Mouse (Mus musculus) kidney, adult 18-20 months (tissue): ENCODE results near the gene Lzts2.

Experiments used
- DNase-seq: peaks from one replicate; pipeline ENCODE4 v3.0.0; 2021

Gene Lzts2

GRCm38 (mm10) chr19:45054892-45055690, 40.9 kb downstream of the Lzts2 start:
- no peak for DNase-seq

- DNase-seq: no peak
Measured at GRCm38 (mm10) chr19:45056364-45056763, 42.1 kb downstream of the Lzts2 start.

GRCm38 (mm10) chr19:45056908-45057698, 42.9 kb downstream of the Lzts2 start:
- no peak for DNase-seq

- peak; percentile 36 for DNase-seq
Measured at GRCm38 (mm10) chr19:45057724-45058112, 43.5 kb downstream of the Lzts2 start.

- peak; percentile 96 for DNase-seq
Measured at GRCm38 (mm10) chr19:45058113-45058839, 44.1 kb downstream of the Lzts2 start.

GRCm38 (mm10) chr19:45058841-45059240, 44.6 kb downstream of the Lzts2 start:
- no peak for DNase-seq

- DNase-seq: peak; percentile 71
Measured at GRCm38 (mm10) chr19:45063565-45064292, 49.5 kb downstream of the Lzts2 start.

- no peak for DNase-seq
Measured at GRCm38 (mm10) chr19:45065226-45065625, 51.0 kb downstream of the Lzts2 start.

GRCm38 (mm10) chr19:45067170-45067569, 53.0 kb downstream of the Lzts2 start:
- no peak for DNase-seq

GRCm38 (mm10) chr19:45067758-45068510, 53.7 kb downstream of the Lzts2 start:
- DNase-seq: no peak

GRCm38 (mm10) chr19:45073871-45074542, 59.8 kb downstream of the Lzts2 start:
- peak; percentile 72 for DNase-seq

GRCm38 (mm10) chr19:45074580-45075322, 60.5 kb downstream of the Lzts2 start, which contains the start of gene Kazald1:
TSS of gene Kazald1 (plus strand) at chr19:45075241.
- peak; percentile 98 for DNase-seq

GRCm38 (mm10) chr19:45075323-45076035, 61.3 kb downstream of the Lzts2 start:
- peak; percentile 8 for DNase-seq

GRCm38 (mm10) chr19:45076036-45076575, 61.9 kb downstream of the Lzts2 start:
- DNase-seq: no peak
